Mouse (Mus musculus) urinary bladder, postnatal 25 days (tissue): Measurements from ENCODE around the gene Fuca1.
"Not testable (repeated sequence)": the region's sequence is repeated elsewhere in the genome, so short reads cannot be mapped to it uniquely, and the experiment has no call there.

ENCODE experiments used
- DNase-seq: peaks from one replicate; pipeline ENCODE4 v3.0.0; 2022; ENCODE audit warnings: low spot score

Gene Fuca1

DNA sequence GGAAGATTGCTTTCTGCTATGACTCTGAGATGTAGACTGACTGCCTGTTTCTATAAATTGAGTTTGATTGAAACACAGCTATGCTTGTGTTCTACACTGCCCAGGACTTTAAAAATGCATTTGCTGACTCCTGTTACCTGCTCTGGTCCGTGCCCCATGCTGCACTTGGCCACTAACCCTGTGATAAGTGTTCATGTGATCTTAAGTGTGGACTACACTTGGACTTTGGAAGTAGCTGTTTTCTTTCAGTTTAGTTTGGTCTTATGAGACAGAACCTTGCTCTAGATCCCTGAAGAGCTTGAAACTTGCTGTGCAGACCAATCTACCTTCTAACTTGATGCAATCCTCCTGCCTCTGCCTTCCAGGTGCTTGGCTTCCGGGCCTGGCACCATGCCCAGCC, 3.9 kb downstream of the Fuca1 start:
- DNase-seq = no peak

DNA sequence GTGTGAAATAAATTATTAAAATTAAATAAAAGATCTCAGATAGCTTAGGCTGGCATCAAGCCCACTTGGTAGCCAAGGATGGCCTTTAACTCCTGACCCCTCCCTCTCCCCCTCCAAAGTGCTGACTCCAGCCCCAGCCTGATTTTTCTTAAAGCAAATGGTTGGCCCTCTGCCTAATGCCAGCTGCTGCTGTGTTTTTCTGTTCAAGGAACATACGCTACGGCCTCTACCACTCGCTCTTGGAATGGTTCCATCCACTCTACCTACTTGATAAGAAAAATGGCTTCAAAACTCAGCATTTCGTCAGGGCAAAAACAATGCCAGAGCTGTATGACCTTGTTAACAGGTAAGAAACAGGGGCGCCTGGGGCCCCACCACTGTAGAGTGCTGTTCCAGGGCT, 4.8 kb downstream of the Fuca1 start:
- DNase-seq = no peak

DNA sequence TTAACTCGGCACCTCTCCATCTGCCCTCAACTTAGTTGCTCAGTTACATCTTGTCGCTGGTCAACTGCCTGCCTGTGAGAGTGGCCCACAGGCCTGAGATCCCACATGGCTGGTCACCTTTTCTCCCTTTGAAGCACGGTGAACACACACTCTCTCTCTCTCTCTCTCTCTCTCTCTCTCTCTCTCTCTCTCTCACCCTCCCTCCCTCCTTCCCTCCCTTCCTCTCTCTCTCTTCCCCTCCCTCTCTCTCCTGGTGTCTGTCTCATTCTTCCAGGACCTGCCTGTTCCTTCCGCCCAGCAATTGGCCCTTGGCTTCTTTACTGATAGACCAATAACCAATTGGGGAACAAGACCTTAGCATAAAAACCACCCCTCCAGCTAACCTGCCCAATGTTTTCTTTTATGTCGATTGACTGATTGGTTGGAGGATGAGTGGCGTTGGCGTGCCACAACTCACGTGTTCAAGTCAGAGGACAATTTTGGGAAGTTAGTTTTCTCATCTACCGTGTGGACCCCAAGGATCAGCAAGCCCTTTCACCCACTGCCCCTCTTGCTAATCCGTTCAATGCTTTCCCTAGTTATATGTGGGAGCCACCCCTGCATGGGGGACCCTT, 5.8 kb downstream of the Fuca1 start:
- DNase-seq = no peak

DNA sequence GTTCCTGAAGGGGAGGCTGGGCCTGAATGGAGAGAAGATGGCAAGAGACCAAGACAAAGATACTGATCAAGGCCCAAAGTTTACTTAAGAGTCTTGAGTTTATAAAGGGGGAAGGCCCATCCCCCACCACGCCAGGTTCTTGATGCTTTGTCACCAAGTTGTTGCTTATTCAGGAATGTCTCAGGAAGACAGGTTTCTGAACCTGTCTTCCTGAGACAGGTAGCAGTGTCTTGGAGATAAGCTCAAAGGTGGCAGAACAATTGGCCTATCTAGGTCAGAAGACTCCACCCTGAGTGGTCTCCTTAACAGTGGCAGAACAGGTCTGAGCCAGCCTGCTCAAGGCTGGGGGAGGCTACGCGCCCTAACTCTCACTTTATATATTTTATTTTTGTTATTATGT, 6.3 kb downstream of the Fuca1 start:
- no peak for DNase-seq

DNA sequence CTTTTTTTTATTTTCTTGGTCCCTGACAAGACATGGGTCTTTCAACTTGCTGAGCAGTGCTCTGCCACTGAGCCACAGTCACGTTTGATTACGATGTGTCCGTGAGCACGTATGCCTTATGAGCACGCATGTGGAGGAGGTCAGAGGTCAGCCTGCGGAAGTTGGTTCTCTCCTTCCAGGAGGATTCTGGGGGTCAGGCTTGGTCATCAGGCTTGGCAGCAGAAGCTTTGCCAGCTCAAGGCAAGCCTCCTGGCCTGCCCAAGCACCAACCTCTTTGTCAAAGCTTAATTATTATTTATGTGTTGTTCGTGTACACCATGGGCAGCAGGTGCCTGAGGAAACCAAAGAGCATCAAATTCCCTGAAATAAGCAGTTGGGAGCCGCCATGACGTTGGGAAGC, 7.8 kb downstream of the Fuca1 start:
- DNase-seq = no peak

DNA sequence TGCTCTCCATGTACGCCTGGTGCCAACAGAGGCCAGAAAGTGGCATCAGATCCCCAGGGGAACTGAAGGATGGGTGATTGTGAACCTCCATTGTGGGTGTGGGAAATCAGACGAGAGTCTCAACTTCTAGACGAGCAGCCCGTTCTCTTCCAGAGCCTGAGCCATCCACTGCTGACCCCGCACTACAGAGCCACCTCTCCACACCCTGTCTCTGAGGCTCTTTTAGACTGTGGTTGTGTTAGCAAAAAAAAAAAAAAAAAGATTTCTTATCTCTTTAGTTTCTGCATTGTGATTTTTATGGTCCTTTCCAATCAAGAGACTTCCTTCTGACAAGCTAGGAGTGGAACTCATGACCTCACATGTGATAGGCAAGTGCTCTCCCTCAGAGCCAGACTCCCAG, 8.9 kb downstream of the Fuca1 start:
- DNase-seq = no peak

DNA sequence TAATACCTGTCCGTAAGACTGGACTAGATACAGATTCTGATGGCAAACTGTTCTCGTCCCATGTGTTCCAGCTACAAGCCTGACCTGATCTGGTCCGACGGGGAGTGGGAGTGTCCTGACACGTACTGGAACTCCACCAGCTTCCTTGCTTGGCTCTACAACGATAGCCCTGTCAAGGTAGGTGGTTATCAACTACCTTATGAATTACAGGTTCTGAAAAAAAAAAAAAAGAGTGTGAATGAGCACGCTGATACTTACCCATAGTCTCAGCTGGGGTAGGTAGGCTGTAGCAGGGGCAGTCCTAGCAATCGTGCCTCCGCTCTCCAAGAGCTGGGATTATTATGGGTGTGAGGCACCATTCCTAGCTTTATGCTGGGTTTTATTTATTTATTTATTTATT, 9.3 kb downstream of the Fuca1 start:
- no peak for DNase-seq

DNA sequence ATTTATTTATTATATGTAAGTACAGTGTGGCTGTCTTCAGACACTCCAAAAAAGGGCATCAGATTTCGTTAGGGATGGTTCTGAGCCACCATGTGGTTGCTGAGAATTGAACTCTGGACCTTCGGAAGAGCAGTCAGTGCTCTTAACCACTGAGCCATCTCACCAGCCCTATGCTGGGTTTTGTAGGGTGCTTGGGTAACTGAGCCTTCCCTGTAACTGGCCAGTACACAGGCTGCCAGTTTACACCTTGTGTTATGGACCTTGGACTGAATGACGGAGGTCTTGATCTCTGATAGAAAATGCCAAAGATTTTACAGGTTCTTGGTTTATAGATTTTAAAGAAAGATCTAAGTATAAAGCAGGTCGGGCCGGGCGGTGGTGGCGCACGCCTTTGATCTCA, 9.7 kb downstream of the Fuca1 start:
- no peak for DNase-seq

DNA sequence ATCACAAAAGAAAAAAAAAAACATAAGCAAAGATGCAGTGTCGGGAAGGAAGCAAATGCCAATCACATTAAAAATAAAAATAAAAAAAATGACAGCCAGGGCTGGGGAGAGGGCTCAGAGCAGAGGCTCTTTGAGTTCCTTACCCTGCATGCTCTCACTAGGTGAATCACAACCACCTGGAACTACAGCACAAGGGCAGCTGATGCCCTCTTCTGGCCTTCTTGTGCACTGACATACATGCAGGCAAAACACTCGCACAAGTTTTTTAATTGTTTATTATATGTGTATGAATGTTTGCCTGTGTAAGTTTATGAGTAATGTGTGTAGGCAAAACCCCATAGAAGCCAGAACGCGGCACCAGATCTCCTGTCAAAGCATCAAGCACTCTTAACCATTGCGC, 11.3 kb downstream of the Fuca1 start:
- no peak for DNase-seq

DNA sequence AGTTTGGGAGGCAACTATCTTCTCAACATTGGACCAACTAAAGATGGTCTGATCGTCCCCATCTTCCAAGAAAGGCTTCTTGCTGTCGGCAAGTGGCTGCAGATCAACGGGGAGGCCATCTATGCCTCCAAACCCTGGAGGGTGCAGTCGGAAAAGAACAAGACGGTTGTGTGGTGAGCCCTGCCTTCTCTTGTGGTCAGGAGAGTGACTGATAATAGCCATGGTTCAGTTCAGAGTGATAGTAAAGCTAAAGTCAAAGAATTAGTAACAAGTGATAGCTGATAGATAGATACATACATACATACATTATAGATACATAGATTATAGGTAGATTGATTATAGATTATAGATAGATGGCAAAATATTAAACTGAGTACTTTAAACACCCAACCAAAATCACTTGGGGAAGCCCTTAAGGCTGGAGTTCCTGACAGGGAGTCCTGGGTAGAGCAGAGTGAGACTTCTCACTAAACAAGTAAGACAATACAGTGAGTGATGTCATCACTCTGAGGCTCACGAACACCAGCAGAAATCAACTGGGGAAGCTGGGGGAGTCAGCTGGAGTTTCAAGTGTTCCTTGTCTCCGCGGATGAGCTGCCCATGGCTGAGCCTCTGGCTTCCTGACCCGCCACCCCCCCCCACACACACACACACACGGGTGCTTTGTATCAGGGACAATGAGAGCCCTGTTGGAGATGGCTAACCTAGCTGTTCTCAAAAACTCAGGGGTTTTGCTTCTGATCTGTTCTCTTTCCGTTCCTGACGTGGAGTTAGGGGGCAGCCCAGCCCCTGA, 14.4 kb downstream of the Fuca1 start:
- DNase-seq = no peak

DNA sequence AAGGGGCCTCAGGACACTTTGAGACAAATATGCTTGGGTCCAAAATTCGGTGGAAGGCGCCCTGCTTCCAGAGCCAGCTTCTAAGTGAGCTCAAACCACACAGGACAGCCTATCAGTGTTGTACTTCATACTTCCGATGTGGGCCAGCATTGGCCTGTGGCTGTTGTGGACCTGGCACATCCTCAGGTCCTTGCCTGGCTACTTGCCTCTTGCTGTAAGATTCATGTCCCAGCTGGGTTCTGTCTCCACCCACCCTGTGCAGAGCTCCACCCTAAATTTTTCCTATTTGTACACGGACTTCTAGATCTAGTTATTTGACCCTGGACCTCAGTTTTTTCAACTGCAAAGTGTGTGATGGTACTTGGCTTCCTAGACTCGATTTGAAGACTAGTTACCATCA, 15.0 kb downstream of the Fuca1 start:
- DNase-seq = peak; percentile 52

DNA sequence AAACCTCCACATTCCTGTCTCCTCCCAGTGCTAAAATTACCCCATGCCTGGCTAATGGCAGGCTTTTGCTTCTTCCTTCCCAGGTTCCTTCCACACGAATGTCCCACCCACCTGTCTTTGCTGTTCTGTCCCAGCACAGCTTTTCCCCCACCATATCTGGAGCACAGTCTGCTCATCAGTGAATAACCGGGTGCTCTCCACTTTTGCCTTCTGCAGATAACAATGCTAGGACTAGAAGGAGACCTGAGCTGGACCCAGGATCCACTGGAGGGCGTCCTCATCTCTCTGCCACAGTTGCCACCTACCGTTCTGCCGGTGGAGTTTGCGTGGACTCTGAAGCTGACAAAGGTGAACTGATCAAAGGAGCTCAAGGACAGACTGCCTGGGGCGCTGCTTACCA, 18.3 kb downstream of the Fuca1 start:
- no peak for DNase-seq

DNA sequence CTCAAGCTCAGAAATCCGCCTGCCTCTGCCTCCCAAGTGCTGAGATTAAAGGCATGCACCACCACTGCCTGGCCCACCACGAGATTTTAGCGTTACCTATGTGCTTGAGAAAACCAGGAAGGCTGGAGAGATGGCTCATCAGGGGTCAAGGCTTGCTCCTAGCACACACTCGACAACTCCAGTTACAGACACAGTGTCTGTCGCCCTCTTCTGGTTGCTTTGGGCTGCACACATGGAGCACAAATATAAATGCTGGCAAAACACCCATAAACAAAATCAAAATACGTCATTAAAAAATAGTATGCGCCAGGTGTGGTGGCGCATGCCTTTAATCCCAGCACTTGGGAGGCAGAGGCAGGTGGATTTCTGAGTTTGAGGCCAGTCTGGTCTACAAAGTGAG, 20.5 kb downstream of the Fuca1 start:
- not testable (repeated sequence) for DNase-seq

DNA sequence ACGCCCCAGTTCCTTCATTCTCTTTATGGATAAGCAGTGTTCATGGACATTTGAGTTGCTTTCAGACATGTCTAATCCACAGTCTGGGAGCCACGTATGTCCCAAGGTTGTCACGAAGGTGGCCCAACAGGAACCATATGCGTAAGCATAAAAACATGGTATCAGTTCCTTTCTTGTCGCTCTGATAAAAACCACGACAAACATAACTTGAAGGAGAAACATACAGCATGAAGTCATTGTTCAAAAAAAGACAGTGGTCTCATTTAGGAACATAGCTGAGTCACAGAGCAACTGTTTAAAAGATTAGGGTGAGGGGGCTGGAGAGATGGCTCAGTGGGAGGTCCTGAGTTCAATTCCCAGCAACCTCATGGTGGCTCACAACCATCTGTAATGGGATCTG, 21.7 kb downstream of the Fuca1 start:
- DNase-seq = no peak

DNA sequence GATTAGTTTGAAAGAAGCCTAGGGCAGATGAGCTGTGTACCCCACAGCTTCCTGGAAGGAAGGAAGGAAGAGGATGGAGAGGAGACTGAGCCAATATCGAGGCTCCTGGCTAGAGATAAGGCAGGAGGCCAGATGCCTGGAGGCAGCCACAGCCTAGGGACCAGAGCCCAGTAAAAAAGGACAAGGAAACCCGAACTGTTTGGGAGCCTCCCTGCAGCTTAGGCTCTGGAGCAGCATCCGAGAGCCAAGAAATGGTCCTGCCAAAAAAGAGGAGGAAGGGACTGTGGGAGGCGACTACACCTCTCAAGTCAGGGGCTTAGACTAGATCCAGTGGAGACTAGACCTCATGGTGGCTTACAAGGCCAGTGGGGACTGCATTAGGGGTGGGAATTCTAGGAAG, 22.9 kb downstream of the Fuca1 start:
- no peak for DNase-seq

DNA sequence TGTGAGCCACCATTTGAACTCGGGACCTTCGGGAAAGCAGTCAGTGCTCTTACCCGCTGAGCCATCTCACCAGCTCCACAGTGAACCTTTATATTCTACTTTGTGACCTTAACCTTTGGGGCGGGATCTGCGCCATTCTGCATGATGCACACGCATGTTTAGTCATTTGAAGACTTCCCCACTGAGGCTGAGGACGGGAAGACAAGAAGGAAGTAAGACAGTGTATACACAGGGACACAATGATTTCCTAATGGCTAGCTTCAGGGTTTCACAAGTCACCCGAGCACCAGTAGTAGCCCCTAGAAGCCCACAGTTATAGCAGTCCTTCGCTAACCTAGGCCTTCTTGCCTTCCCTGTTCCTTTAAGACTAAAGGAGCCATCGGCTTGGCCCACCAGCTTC, 25.2 kb downstream of the Fuca1 start:
- no peak for DNase-seq

DNA sequence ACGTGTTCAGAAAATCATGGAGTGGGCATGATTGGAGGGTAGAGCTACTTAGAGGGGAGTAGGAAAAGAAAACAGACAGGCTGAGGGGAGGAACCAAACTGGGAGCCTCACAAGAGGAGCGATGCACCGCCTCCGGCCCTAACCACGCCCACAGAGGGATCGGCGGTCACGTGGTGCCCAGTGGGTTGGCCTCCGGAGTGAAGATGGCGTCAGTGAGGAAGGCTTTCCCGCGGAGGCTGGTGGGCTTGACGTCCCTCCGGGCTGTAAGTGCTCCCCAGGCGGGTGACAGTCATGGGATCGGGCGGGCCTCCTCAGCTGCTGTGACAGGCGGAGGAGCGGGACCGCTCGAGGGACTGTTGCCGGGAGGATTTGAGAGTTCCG, 25.7 kb downstream of the Fuca1 start, which contains the start of gene Hmgcl:
Hmgcl (plus strand) TSS at position 171 of the 381 bp plus-strand sequence.
- DNase-seq = peak; percentile 93

DNA sequence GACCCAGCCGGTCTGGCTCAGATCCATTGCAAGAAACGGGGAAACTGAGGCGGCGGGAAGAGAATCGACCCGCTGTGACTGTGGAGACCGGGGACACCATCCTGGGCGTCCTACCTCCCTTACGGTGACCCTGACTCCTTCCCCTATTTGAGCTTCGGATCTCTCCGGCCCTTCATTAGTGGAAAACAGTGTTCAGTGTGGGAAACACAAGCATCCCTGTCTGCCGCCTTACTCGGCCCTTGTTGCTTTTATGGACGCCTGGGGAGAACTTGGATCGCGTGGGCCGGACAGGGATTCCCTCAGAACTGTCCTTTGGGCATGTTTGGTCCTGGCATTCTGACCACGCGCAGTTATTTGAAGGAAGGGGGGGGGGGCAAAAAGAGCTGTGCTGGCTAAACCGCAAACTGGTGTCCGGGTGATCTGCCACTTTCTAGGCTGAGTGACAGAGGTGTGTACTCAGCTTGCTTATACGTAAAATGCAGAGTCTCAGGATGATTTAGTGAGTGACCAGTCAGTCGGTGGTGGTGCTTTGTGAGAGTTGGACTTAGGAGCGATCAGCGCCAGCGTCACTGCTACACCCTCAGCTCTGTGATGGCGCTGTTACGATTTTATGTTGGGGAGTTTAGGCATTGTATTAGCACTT, 26.2 kb downstream of the Fuca1 start:
- no peak for DNase-seq

DNA sequence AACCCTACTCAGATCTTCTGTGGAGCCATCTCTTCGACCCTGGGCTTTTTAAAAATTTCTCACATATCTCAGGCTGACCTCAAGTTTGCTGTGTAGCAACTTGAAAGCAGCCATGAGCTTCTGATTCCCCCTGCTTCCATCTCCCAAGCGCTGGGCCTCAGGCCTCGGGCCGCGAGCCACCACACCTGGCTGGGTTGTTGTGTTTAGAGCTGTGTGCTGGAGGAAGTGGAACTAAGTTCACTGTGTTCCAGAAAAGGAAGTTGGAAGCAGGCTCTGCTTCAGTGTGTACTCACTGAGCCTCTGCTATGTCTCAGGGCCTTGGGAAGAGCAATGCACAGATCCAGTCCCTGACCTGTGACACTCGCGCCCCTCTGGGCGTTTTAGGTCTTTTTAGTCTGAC, 27.6 kb downstream of the Fuca1 start:
- DNase-seq = no peak

DNA sequence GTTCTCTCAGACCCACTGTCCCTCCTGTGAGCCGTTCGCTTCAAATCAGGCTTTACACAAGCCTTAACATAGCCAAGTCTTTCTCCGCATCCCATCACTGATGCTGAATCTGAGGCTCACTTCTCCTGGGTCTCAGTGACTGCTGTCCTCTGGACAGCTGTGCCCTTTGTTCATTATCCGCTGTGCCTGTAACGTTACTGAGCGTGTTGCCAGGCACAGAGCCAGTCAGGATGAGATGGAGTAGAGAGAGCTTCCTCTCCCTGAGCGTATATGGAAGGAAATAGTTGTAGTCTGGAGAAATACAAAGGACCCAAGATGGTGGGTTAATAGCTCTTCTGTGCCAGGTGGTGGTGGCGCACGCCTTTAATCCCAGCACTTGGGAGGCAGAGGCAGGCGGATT, 28.9 kb downstream of the Fuca1 start:
- no peak for DNase-seq

DNA sequence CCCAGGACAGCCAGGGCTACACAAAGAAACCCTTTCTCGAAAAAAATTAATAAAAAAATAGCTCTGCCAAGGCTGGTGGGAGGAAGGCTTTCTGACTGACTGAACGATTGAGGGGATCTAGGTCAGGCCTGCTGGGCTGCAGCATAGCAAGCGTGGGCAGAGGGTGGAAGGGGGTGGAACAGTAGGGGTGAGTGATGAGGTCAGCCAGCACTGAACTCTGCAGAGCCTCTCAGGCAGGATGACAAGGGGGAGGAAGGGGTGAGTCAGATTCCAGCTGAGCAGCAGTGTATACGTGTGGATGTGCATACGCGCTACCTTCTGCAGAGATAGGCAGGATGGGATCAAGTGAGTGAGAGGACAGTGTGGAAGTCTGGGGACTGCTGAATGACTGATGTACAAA, 29.4 kb downstream of the Fuca1 start:
- DNase-seq = no peak

DNA sequence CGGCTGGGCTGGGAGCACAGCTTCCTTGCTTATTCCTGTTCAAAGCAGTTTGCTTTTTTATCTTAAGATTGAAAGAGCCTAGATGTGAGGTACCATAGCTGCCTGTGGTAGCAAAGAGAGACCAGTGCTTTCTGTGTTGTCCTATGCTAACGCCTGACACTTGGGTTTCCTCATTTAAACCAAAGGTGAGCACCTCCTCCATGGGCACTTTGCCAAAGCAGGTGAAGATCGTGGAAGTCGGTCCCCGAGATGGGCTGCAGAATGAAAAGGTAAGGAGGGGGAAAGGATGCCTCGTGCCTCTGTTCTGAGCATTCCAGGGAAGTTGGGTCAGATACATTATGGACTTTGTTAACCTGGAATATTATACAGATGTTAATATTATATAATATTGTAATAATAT, 29.8 kb downstream of the Fuca1 start:
- no peak for DNase-seq

DNA sequence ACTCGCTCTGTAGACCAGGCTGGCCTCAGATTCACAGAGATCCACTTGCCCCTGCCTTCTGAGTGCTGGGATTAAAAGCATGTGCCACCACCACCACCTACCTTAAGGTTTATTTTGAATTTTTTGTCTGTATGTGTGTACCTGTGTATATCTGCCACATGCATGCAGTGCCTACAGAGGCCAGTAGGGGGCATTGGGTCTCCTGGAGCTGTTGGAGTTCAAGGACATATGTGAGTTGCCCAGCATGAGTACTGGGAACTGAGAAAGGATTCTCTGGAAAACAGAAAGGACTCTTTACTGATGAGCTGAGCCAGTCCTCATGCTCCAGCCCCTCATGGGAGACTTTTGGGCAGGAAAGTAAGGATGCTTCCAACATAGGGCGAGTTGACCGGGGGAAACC, 31.0 kb downstream of the Fuca1 start:
- DNase-seq = no peak

DNA sequence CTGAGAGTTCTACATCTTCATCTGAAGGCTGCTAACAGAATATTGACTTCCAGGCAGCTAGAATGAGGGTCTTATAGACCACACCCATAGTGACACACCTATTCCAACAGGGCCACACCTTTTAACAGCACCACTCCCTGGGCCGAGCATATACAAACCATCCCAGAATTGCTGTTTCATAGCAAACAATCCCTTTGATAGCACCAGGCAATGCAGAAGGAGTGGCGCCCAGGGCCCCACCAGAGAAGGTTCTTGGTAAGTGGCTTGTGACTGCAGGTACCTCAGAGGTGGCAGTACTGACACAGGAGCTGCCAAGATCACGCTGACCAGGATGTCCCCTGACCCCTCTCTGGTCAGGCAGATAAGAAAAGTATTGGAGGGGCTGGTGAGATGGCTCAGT, 32.6 kb downstream of the Fuca1 start:
- no peak for DNase-seq
